39 mouse cellular contexts compared by ENCODE assay signal in genomic region chr5:123533801-123534200, GRCm38 (mm10). TPM values are rescaled to one million over a fixed set of nuclear protein-coding genes. Genes with fewer than 3 reads are reported as not detected.
A peak's percentile ranks its signal among the peaks of the same experiment; 100 is the strongest.
DNase-seq lines count a peak whose midpoint lies in the region; TF ChIP-seq lines count a peak whose summit lies in the region.
"Had no signal": no experiment of that assay in that cellular context is flagged by ENCODE, and none has a peak within 500 bp of the region (broad histone marks: within the 10 kb centered on the region; RNA-seq: fewer than 3 reads in every experiment).

No protein-coding gene starts in this region.

- DNase-seq in adrenal gland, adult 2 months, result peak; percentile 58
- DNase-seq in adrenal gland, postnatal 25 days, result no peak
- peak; percentile 3 for DNase-seq in gastrocnemius, postnatal 25 days
- DNase-seq in gastrocnemius, adult 2 months, result no peak
- peak; percentile 5 for DNase-seq in left cerebral cortex, adult 2 months (ENCODE audit: extremely low spot score in 1 of 2, low spot score in 2 of 2)
- no peak for DNase-seq in left cerebral cortex, postnatal 4 days
- peak; percentile 1 for DNase-seq in urinary bladder, postnatal 25 days (ENCODE audit: low spot score)
- no peak for DNase-seq in urinary bladder, postnatal 36 days (ENCODE audit: low spot score in 2 of 2)
- DNase-seq: cerebellum, adult 18-20 months; forebrain, postnatal 0 days; gastrocnemius, postnatal 36 days; liver, postnatal 0 days; lung, postnatal 36 days; retina, postnatal 1 day; spleen, adult 18-20 months had no signal

- no peak for TF ChIP-seq CTCF in gastrocnemius, adult 2 months (IDR thresholded peaks at IDR 0.05)
- no peak for TF ChIP-seq CTCF in left cerebral cortex, adult 2 months (IDR thresholded peaks at IDR 0.05)

- intact Hi-C loops in gastrocnemius, adult 2 months (cut with DNase I), result no loop called here
- intact Hi-C loops in left cerebral cortex, adult 2 months (cut with DNase I), result no loop called here
- intact Hi-C loops in left cerebral cortex, postnatal 4 days (cut with DNase I), result no loop called here

- no peak overlapping the region for H3K4me3 ChIP-seq in gastrocnemius, adult 2 months
- H3K4me3 ChIP-seq in left cerebral cortex, adult 2 months, result no peak overlapping the region
- H3K4me3 ChIP-seq: embryonic facial prominence, embryonic 10.5 days; embryonic facial prominence, embryonic 15.5 days; forebrain, embryonic 12.5 days; heart, embryonic 15.5 days; hindbrain, embryonic 13.5 days; liver, embryonic 12.5 days had no signal

- no peak overlapping the region for H3K27ac ChIP-seq in gastrocnemius, adult 2 months
- no peak overlapping the region for H3K27ac ChIP-seq in left cerebral cortex, adult 2 months
- H3K27ac ChIP-seq: embryonic facial prominence, embryonic 10.5 days; embryonic facial prominence, embryonic 15.5 days; forebrain, embryonic 12.5 days; heart, embryonic 15.5 days; hindbrain, embryonic 13.5 days; kidney, postnatal 0 days; liver, embryonic 12.5 days; stomach, postnatal 0 days had no signal

RNA-seq across cellular contexts. Expression of gene Gm49027, which starts 8.5 kb away (rescaled TPM):
- total RNA-seq in adrenal gland, adult 2 months (2021), result 10 to 100 TPM in 1 of 2 experiments, 1 to 10 TPM in 1; 4.5 to 10.2 TPM
- polyA plus RNA-seq in adrenal gland, adult 2 months (2012; rRNA removed), result 43.0 and 69.6 TPM in 2 replicates
- 6.4 and 11.3 TPM in 2 replicates for total RNA-seq in adrenal gland, postnatal 25 days (2021)
- under 1 TPM in 1 of 2 experiments, not detected in 1; 0.83 TPM for total RNA-seq in gastrocnemius, postnatal 25 days (2021)
- under 1 TPM in 1 of 2 experiments, not detected in 1; 0.36 TPM for total RNA-seq in gastrocnemius, adult 2 months (2021)
- total RNA-seq in left cerebral cortex, adult 2 months (2021), result 1 to 10 TPM; 7.0 to 7.7 TPM
- 1 to 10 TPM; 6.4 to 8.3 TPM for total RNA-seq in left cerebral cortex, postnatal 4 days (2021)
- total RNA-seq: gastrocnemius, postnatal 36 days; heart, postnatal 25 days; neutrophil, adult 5-6 weeks had no signal
- polyA plus RNA-seq: liver, postnatal 0 days had no signal

RNA-seq across cellular contexts. Expression of gene Diablo, which starts 9.8 kb away (rescaled TPM):
- 10 to 100 TPM; 75.9 to 96.1 TPM for total RNA-seq in adrenal gland, adult 2 months (2021)
- polyA plus RNA-seq in adrenal gland, adult 2 months (2012; rRNA removed), result 64.6 and 87.2 TPM in 2 replicates
- total RNA-seq in adrenal gland, postnatal 25 days (2021), result 65.0 and 79.3 TPM in 2 replicates
- total RNA-seq in gastrocnemius, postnatal 25 days (2021), result 10 to 100 TPM; 40.6 to 43.9 TPM
- 10 to 100 TPM; 37.7 to 47.7 TPM for total RNA-seq in gastrocnemius, adult 2 months (2021)
- total RNA-seq in left cerebral cortex, adult 2 months (2021), result 10 to 100 TPM; 27.9 to 29.0 TPM
- 10 to 100 TPM; 42.1 to 47.8 TPM for total RNA-seq in left cerebral cortex, postnatal 4 days (2021)

RNA-seq across cellular contexts. Expression of gene B3gnt4, which starts 23.5 kb away (rescaled TPM):
- total RNA-seq in adrenal gland, adult 2 months (2021), result under 1 TPM in 1 of 2 experiments, not detected in 1; 0.93 TPM
- polyA plus RNA-seq in adrenal gland, adult 2 months (2012; rRNA removed), result 0.18 and 0.56 TPM in 2 replicates
- total RNA-seq in adrenal gland, postnatal 25 days (2021), result 0.30 TPM in 1 of 2 replicates, not detected in the other
- total RNA-seq in gastrocnemius, postnatal 25 days (2021), result not detected
- not detected for total RNA-seq in gastrocnemius, adult 2 months (2021)
- total RNA-seq in left cerebral cortex, adult 2 months (2021), result 1 to 10 TPM in 1 of 2 experiments, under 1 TPM in 1; 0.95 to 1.1 TPM
- 1 to 10 TPM; 1.5 to 2.4 TPM for total RNA-seq in left cerebral cortex, postnatal 4 days (2021)
- total RNA-seq: gastrocnemius, postnatal 36 days; heart, adult 8-10 months; heart, postnatal 25 days; megakaryocyte, adult 5-6 weeks; neutrophil, adult 5-6 weeks had no signal
- polyA plus RNA-seq: G1E; liver, embryonic 12.5 days; liver, postnatal 0 days had no signal

RNA-seq across cellular contexts. Expression of gene Vps33a, which starts 39.0 kb away (rescaled TPM):
- total RNA-seq in adrenal gland, adult 2 months (2021), result 10 to 100 TPM; 37.9 to 50.1 TPM
- 10.7 and 12.5 TPM in 2 replicates for polyA plus RNA-seq in adrenal gland, adult 2 months (2012; rRNA removed)
- 40.2 and 51.5 TPM in 2 replicates for total RNA-seq in adrenal gland, postnatal 25 days (2021)
- total RNA-seq in gastrocnemius, postnatal 25 days (2021), result 10 to 100 TPM; 22.2 to 28.3 TPM
- 10 to 100 TPM; 34.0 to 36.7 TPM for total RNA-seq in gastrocnemius, adult 2 months (2021)
- 100 to 1,000 TPM in 1 of 2 experiments, 10 to 100 TPM in 1; 87.3 to 105 TPM for total RNA-seq in left cerebral cortex, adult 2 months (2021)
- total RNA-seq in left cerebral cortex, postnatal 4 days (2021), result 10 to 100 TPM; 71.2 to 83.2 TPM

RNA-seq across cellular contexts. Expression of gene Il31, which starts 44.5 kb away (rescaled TPM):
- not detected for total RNA-seq in adrenal gland, adult 2 months (2021)
- polyA plus RNA-seq in adrenal gland, adult 2 months (2012; rRNA removed), result not detected in 2 replicates
- total RNA-seq in adrenal gland, postnatal 25 days (2021), result not detected in 2 replicates
- total RNA-seq in gastrocnemius, postnatal 25 days (2021), result not detected
- total RNA-seq in gastrocnemius, adult 2 months (2021), result not detected
- total RNA-seq in left cerebral cortex, adult 2 months (2021), result not detected
- not detected for total RNA-seq in left cerebral cortex, postnatal 4 days (2021)
- total RNA-seq: forebrain, postnatal 0 days; G1E; gastrocnemius, postnatal 36 days; heart, adult 8-10 months; heart, postnatal 25 days; layer of hippocampus, postnatal 10 days; left cerebral cortex, adult 8-10 months; left cerebral cortex, postnatal 36 days; megakaryocyte, adult 5-6 weeks; neutrophil, adult 5-6 weeks had no signal
- polyA plus RNA-seq: brain, embryonic 14.5 days; embryonic facial prominence, embryonic 10.5 days; embryonic facial prominence, embryonic 15.5 days; forebrain, embryonic 12.5 days; forebrain, postnatal 0 days; G1E; heart, embryonic 15.5 days; hindbrain, embryonic 13.5 days; intestine, embryonic 16.5 days; kidney, postnatal 0 days; limb, embryonic 14.5 days; liver, embryonic 12.5 days; liver, postnatal 0 days; lung, embryonic 16.5 days; midbrain, embryonic 11.5 days; midbrain, embryonic 16.5 days; neural tube, embryonic 11.5 days; stomach, postnatal 0 days; urinary bladder, adult 2 months had no signal

Comparison
In these comparisons a context has a peak if more than half of its experiments do, and no peak if none do; other contexts are left out.
1. DNase-seq: peak in adrenal gland, adult 2 months (single experiment), gastrocnemius, postnatal 25 days (single experiment), left cerebral cortex, adult 2 months (2 of 2) and urinary bladder, postnatal 25 days (single experiment); none in adrenal gland, postnatal 25 days (single experiment), gastrocnemius, adult 2 months (single experiment), left cerebral cortex, postnatal 4 days (single experiment) and urinary bladder, postnatal 36 days (0 of 2).